Mouse (Mus musculus): ENCODE measurements around the gene Cd9. TPM values are rescaled to one million over a fixed set of nuclear protein-coding genes. Genes with fewer than 3 reads are reported as not detected.
A peak's percentile ranks its signal among the peaks of the same experiment; 100 is the strongest.
"Not testable (repeated sequence)": the region's sequence is repeated elsewhere in the genome, so short reads cannot be mapped to it uniquely, and the experiment has no call there.

The Cd9 gene
- total RNA-seq, 2 experiments from 2014 or later: 25.1 to 52.1 TPM

DNA sequence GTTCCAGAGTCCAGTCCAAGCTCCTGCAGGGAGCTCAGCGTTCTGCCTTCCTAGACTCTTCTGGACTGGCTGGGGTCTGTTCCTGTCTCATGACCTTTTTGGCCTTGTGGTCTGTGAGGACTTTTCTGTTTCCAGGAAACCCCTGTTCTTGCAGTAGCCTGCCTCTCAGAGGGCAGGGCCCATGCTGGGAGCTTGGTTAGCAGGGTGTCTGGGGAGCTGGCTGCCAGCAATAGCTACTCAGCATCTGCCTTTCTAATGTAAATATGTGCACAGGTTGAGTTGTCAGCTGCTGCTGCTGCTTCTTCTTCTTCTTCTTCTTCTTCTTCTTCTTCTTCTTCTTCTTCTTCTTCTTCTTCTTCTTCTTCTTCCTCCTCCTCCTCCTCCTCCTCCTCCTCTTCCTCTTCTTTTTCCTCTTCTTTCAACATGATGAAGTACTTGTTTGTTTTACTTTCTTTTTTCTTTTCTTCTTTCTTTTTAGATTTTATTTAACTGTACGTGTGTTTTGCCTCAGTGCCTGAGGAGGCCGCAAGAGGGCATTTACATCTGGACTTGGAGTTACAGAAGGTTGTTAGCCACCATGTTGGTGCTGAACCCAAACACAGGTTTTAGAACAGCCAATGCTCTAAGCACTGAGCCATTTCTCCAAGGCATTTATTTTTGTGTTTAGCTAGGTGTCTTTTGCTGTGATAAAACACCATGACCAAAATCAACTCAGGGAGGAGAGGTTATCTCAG, 10.2 kb upstream of the Cd9 start:
- no peak for ATAC-seq (replicated peaks; ENCODE audit: low FRiP score, poor library complexity, severe bottlenecking)

DNA sequence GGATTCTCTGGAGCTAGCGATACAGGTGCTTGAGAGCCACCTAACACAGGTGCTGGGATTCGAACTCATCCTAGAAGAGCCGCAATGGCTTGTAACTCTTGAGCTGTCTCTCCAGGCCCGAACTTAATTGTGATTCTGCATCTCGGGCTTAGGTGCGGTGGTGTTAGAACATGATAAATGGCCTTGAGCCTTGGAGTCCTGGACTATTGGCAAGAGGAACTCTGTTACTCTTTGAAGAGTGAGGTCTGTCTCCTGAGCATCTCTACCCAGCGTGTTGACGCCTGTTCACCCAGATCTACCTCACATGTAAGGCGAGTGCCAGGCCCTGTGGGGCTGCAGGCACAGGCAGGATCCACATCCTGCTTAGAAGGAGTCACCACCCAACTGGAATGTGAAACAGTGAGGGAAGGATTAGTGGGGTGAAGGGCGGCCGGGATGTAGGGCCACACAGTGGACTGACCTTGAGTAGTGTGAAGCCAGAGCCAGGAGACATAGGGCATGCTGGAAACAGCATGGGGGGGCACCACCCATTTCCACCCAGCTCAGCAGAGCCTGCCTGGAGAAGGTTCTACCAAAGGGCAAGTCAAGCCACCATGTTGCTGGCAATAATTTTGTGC, 8.7 kb upstream of the Cd9 start:
- no peak for ATAC-seq (replicated peaks; ENCODE audit: low FRiP score, poor library complexity, severe bottlenecking)

DNA sequence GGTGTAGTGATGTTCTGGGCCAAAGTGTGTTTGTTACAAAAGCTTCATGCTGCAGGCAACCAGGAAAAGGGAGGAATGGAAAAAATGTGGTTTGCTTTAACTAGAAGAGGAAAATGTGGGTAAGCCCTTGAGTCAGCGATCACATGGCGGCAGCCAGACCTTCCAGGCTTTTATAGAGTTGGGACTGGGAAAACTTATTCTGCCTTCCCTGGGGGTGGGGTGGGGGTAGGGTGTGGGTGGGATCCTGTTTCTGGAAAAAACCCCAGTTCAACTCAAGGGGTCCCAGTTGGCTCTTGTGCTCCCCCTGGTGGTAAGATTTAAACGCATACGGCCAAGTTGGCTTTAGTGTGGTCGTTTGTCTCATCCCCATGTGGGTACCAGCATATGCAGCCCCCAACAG, 3.5 kb upstream of the Cd9 start:
- ATAC-seq (replicated peaks; ENCODE audit: low FRiP score, poor library complexity, severe bottlenecking): 0 out of 2 replicates have a peak, but pooled peaks have one; percentile 22

DNA sequence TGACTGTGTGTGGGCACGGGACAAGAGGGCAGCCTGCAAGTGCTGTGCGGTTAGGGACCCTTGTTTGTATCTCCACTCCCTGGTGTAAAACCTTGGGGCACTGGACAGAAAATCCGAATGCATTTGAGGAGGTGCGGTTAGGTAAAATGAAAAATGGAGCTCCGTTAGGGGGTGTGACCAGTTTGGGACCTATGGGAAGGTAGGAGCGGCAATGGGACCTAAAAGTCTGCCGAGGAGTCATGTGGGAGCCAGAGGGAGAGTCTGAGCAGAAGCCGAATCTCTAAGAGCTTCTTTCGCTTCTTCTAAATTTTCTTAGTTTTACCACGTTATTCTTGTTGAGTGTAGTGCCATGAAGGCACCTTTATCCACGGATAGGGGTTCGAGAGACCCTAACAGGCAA, 1.8 kb upstream of the Cd9 start:
- no peak for ATAC-seq (replicated peaks; ENCODE audit: low FRiP score, poor library complexity, severe bottlenecking)

DNA sequence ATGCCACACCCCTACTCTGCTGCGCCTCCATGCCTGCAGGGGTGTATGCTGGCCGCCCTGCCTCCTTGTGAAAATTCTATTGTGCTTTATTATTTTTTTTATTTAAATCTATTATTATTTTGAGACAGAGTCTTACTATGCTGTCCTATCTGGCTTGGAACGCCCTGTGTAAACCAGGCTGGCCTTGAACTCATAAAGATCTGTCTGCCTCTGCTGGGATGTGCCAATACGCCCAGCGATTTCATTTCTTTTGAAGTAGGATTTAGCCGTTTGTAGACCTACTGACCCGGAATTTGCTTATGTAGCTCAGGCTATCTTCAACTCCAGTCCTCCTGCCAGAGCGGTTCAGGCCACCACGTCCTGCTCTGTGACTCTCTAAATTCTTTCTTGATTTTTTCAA, 770 bp upstream of the Cd9 start:
- ATAC-seq (replicated peaks; ENCODE audit: low FRiP score, poor library complexity, severe bottlenecking): no peak

DNA sequence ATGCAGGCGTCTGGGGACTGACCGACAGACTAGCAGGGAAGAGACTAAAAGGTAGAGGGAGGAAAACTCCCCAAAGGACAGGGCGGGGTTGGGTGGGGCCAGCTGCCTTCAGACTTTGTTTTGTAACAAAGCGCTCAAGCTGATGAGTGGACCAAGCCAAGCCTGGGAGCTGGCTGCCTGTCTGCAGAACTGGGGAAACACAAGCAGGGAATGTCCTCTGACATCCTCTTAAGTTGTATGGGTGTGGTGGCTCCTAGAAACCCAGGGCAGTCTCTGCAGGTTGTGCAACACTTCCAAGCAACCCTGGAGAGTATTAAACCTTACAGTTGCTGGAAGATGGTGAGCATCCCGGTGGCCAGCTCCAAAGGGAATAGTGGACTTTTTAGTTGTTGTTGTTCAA, 1.4 kb downstream of the Cd9 start:
- ATAC-seq (replicated peaks; ENCODE audit: low FRiP score, poor library complexity, severe bottlenecking): no peak

DNA sequence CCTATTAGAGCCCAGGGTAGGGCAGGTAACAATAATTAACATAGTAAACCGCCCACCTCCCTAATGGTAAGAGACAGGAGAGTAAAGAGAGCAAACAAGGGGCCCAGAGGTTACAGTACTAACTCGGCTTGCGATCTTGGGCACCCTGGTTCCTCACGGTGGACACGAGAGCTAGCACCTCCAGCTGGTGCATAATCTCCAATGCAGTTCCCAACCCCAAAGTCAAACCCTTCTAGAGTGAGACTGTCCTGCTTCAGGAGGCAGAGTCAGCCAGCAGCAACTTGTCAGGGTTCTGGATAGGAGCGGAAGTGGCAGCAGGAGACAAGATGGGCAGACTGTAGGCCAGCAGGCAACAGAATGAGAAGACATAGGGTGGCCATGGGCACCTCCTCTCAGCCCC, 1.9 kb downstream of the Cd9 start:
- no peak for ATAC-seq (replicated peaks; ENCODE audit: low FRiP score, poor library complexity, severe bottlenecking)

GRCm38 (mm10) chr6:125492033-125492432, 2.6 kb downstream of the Cd9 start:
- no peak for ATAC-seq (replicated peaks; ENCODE audit: low FRiP score, poor library complexity, severe bottlenecking)

DNA sequence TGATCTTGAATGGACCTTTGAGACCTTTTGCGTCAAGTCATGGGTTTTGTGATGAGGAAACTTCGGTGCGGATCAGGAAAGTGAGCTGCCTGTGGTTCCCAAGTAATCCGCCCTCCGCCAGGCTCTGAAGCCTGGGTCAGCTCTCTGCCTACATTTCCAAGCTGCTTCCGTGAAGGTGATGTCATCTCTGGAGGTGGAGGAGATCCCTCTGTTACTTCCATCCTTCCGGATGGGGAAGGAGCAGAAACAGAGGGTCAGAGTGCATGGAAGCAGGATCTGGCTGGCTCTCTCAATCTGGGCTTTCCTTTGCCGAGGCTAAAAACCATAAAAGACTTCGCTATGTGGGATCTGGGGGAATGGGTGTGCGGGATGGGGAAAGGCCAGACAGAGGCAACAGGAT, 3.2 kb downstream of the Cd9 start:
- no peak for ATAC-seq (replicated peaks; ENCODE audit: low FRiP score, poor library complexity, severe bottlenecking)

DNA sequence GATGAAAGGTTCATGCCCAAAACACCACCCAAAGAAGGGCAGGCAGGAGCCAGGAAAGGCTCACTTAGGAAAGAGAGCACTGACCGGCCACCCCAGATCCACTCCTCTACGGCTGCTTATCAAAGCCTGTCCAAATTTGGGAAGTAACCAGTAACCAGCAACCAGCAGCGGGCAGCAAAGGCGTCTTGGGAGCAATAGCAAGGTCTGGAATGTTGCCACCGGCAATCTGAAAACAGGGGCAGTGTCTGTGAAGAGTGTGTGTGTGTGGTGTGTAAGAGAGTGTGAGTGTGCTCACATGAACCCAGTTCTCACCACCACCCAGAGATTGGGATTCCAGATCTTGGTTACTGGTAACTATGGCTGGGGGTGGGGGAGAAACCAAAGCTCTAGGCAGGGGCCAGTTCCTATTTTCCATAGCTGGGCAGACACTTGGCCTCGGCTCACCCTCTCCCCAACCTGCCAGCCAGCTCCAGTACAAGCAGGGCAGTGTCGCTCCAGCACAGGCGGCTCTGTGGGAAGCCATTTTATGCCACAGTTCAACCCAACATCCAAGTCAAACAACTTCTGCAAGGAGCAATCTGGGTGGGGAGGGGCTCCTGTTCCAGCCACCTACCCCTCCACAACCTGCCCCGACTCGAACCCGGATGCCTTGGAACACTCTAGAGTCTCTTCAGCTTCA, 4.6 kb downstream of the Cd9 start:
- no peak for ATAC-seq (replicated peaks; ENCODE audit: low FRiP score, poor library complexity, severe bottlenecking)

GRCm38 (mm10) chr6:125485589-125485988, 9.0 kb downstream of the Cd9 start:
- no peak for ATAC-seq (replicated peaks; ENCODE audit: low FRiP score, poor library complexity, severe bottlenecking)

DNA sequence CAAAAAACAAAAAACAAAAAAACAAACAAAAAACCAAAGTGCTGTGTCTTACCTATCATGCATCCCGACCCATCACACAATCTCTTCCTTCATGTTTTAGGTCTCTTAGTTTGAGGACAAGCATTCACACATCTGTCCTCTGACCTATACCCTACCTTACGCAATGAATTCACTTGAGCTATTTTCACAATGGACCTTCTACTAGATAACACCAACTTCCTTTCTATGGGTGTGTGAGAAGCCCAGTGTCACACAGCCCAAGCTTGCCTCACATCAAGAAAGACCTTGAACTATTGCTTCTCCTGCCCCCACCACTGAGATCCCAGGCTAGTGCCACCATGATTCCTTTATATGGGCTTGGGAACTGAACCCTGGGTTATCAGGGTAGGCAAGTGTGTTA, 9.9 kb downstream of the Cd9 start:
- ATAC-seq (replicated peaks; ENCODE audit: low FRiP score, poor library complexity, severe bottlenecking): no peak

- not testable (repeated sequence) for ATAC-seq (replicated peaks; ENCODE audit: low FRiP score, poor library complexity, severe bottlenecking)
These were observed 10.3 kb downstream of the Cd9 start for GRCm38 (mm10) chr6:125484313-125484660.

DNA sequence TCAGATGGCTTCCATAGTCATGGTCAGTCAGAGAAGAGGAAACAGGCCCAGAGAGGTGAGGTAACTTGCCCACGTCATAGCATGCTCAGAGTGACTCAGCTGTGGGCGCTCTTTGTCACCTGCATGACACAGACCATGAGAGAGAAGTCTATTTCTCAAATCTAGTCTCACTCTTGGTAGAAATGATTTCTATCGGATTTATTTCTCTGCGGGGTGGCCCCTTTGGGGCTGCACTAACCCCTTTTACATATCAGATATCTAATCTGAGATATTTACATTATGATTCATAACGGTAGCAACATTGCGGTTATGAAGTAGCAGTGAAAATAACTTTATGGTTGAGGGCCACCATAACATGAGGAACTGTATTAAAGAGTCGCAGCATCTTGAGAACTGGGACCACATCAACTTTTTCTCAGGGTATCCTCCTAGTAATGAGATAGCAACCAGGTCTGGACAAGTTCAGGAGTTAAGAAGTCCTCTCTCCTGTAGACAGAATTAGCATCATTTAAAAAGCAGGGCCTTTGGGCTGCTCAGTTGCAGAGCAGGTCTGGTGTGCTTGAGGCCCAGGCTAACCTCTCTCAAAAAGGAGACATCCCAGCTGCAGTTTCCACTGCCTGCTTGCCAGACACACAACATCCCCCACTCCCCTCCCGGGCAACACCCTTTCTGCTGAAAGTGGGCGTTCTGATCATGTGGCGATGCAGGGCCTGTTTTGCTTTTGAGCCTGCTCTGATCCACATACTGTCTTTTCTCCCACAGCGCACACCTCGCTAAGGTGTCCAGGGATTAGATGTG, 10.9 kb downstream of the Cd9 start:
- ATAC-seq (replicated peaks; ENCODE audit: low FRiP score, poor library complexity, severe bottlenecking): 0 out of 2 replicates have a peak, but pooled peaks have one; percentile 18

GRCm38 (mm10) chr6:125482427-125482831, 12.2 kb downstream of the Cd9 start:
- ATAC-seq (replicated peaks; ENCODE audit: low FRiP score, poor library complexity, severe bottlenecking): no peak

- no peak for ATAC-seq (replicated peaks; ENCODE audit: low FRiP score, poor library complexity, severe bottlenecking)
These were observed 12.8 kb downstream of the Cd9 start for GRCm38 (mm10) chr6:125481667-125482390.

GRCm38 (mm10) chr6:125480396-125481361, 13.9 kb downstream of the Cd9 start:
- ATAC-seq (replicated peaks; ENCODE audit: low FRiP score, poor library complexity, severe bottlenecking): no peak

GRCm38 (mm10) chr6:125479359-125479758, 15.2 kb downstream of the Cd9 start:
- ATAC-seq (replicated peaks; ENCODE audit: low FRiP score, poor library complexity, severe bottlenecking): no peak
